14 mouse cellular contexts compared by ENCODE assay signal in the genomic region with DNA sequence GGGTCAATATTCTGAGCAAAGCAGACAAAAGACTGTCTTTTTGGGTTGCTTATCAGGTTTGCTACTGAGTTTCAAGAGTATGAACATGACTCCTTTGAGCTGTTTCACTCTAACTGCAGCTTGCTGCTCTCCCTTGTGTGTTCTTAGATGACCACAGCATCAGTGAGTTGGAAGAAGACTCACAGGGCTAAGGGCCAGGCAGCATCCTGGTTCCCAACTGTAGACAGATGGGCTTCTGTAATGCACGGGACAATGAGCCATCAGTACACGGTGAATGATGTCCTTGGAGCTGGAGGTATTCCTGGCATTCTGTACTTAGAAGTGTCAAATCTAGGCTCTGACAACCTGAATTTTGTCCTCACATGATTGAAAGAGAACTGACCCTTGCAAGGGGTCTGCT.
DNase-seq lines count a peak whose midpoint lies in the region.
"Had no signal": no experiment of that assay in that cellular context is flagged by ENCODE, and none has a peak within 500 bp of the region (broad histone marks: within the 10 kb centered on the region; RNA-seq: fewer than 3 reads in every experiment).

No protein-coding gene starts in this region.

- DNase-seq in cerebellum, adult 9-10 months, result peak; percentile 9
- DNase-seq in cerebellum, adult 11 months, result no peak
- DNase-seq in cerebellum, postnatal 14 days, result peak; percentile 57 to 66
- no peak for DNase-seq in cerebellum, adult 18-20 months
- DNase-seq in Muller cell, postnatal 12 days (ENCODE audit: inconsistent ontology term), result peak; percentile 38
- DNase-seq in cerebellum, postnatal 36 days, result peak; percentile 11 to 12
- DNase-seq in urinary bladder, postnatal 25 days (ENCODE audit: low spot score), result no peak
- DNase-seq: adrenal gland, adult 2 months; adrenal gland, postnatal 14 days; B cell, adult 2 months; forebrain, postnatal 0 days; gastrocnemius, adult 2 months; gastrocnemius, postnatal 14 days; heart, adult 11 months had no signal

Comparison
In these comparisons a context has a peak if more than half of its experiments do, and no peak if none do; other contexts are left out.
1. DNase-seq: peak in cerebellum, adult 9-10 months (single experiment), cerebellum, postnatal 14 days (2 of 2), Muller cell, postnatal 12 days (single experiment) and cerebellum, postnatal 36 days (2 of 2); none in cerebellum, adult 11 months (single experiment), cerebellum, adult 18-20 months (0 of 2) and urinary bladder, postnatal 25 days (single experiment).